Mouse (Mus musculus): ENCODE measurements around the gene Uba5.

Uba5 gene

GRCm38 (mm10) chr9:104062430-104063243, at the start of gene Uba5:
Uba5 (minus strand) TSS chr9:104063134.
- DNase-seq (ENCODE audit: low read depth, low spot score): no peak

DNA sequence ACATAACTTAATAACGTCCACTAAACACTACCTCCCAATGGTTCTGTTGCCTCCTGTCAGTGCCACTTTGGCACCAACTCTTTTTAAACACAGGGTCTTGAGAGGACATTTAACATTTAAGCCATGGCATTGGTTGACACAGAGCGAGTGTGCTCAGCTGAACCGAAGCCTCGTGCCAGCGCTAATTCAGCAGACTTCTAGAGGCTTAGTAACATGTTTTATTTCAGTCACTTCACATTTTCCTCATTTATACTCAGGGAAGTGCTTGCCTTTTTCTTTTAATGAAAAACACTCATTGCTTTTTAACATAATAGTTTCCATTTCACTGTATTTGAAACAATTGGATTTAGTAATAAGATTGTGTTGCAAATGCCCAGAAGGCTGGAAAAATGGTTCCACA, 46.2 kb upstream of the Uba5 start:
- no peak for DNase-seq (ENCODE audit: low read depth, low spot score)

- no peak for DNase-seq (ENCODE audit: low read depth, low spot score)
These were observed 45.7 kb upstream of the Uba5 start for GRCm38 (mm10) chr9:104108571-104109143.

DNA sequence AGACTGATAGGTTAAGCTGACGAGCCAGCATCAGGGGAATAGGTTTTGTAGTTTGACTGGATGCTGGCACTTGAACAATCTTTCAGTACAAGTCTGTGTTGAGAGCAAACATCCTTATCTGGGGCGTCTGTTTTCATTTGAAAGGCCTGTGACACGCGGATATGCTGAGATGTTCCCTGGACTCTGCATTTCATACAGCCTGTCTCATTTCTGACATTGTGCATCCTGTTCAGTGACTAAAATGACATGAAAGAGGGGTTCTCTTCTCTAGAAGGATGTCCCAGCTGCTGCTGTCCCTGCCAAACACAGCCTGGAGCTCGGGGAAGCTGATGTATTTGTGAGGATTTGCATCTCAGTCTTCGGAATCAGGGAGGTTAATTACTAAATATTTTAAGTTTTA, 44.5 kb upstream of the Uba5 start:
- no peak for DNase-seq (ENCODE audit: low read depth, low spot score)

DNA sequence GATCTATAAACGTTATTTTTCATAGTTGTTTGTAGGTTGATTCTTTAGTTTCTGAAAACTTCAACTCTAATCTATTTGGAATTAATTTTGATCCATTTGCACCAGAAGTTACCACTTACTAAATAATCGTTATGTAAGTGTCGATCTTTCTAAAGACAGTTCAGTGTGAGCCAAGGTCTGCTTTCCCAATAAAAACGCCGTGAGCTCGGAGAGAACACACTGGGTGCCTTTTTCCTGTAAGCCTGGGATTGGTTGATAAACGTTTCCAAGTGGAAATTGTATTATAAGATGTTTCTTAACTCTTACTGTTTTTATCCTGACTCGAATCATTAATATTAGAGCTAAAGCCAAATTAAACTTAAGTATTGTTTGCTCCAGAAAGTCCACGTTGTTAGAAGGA, 44.0 kb upstream of the Uba5 start:
- no peak for DNase-seq (ENCODE audit: low read depth, low spot score)

- no peak for DNase-seq (ENCODE audit: low read depth, low spot score)
These were observed 42.1 kb upstream of the Uba5 start for GRCm38 (mm10) chr9:104104986-104105385.

- DNase-seq (ENCODE audit: low read depth, low spot score): peak; percentile 33
These were observed 40.0 kb upstream of the Uba5 start for GRCm38 (mm10) chr9:104102901-104103300.

- no peak for DNase-seq (ENCODE audit: low read depth, low spot score)
These were observed 39.4 kb upstream of the Uba5 start for GRCm38 (mm10) chr9:104102301-104102700.

GRCm38 (mm10) chr9:104101458-104101857, 38.5 kb upstream of the Uba5 start:
- peak; percentile 42 for DNase-seq (ENCODE audit: low read depth, low spot score)

DNA sequence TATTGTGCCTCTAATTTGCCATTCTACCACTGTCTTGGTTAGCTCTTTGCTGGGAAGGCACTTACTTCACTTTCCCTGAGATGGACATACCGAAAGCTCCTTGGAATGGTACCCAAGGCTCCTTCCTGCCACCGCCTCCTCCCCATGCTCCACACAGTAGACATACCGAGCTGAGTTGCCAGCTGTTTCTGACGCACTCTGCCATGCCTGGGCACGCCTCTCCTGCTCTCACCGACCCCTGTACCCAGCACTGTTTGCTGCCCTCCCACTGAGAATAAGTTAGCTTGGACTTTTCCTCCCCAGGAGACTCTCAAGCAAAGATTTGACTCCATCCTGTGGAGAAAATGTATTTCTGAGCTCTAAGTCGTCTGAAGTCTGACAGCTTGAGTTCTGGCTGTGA, 37.9 kb upstream of the Uba5 start:
- DNase-seq (ENCODE audit: low read depth, low spot score): no peak

- DNase-seq (ENCODE audit: low read depth, low spot score): no peak
These were observed 36.1 kb upstream of the Uba5 start for GRCm38 (mm10) chr9:104099060-104099459.

- no peak for DNase-seq (ENCODE audit: low read depth, low spot score)
These were observed 35.3 kb upstream of the Uba5 start for GRCm38 (mm10) chr9:104098256-104098655.

- peak; percentile 21 for DNase-seq (ENCODE audit: low read depth, low spot score)
These were observed 30.0 kb upstream of the Uba5 start for GRCm38 (mm10) chr9:104092945-104093344.

- no peak for DNase-seq (ENCODE audit: low read depth, low spot score)
These were observed 25.6 kb upstream of the Uba5 start for GRCm38 (mm10) chr9:104088555-104088954.

GRCm38 (mm10) chr9:104085730-104086429, 22.9 kb upstream of the Uba5 start:
- DNase-seq (ENCODE audit: low read depth, low spot score): no peak

DNA sequence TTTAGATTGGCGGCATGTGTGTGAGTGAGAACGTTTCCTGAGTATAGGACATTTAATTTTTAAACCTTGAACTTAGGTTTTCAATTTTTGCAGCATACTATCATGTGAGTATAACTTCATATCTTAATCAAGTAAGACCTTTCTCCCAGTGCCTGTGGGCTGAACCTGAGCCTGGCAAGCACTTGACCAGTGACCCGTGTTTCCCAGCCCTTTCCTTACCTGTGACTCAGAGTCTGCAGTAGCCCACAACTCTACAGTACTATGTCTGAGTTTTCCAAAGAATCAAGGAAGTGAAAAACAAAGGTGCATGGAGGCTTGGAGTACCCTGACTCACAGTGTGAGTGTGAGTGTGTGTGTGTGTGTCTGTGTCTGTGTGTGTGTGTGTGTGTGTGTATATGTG, 17.1 kb upstream of the Uba5 start:
- no peak for DNase-seq (ENCODE audit: low read depth, low spot score)

DNA sequence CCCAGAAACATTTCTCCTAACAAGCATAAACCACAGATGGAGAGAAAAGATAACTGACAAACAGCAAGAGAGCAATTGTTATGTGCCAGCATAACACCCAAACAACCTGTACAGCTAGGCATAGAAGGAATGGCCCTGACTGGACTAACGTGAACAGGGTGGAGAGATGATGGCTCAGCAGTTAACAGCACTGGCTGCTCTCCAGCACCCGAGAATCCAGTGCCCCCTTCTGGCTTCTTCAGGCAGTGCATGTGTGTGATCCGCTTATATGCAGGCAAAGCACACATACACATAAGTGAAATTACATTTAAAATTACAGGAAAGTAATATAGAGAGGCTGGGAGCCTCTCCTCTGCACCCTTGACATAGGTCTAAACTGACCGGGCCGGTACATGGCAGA, 16.4 kb upstream of the Uba5 start:
- peak; percentile 42 for DNase-seq (ENCODE audit: low read depth, low spot score)

GRCm38 (mm10) chr9:104078780-104079179, 15.8 kb upstream of the Uba5 start:
- no peak for DNase-seq (ENCODE audit: low read depth, low spot score)

DNA sequence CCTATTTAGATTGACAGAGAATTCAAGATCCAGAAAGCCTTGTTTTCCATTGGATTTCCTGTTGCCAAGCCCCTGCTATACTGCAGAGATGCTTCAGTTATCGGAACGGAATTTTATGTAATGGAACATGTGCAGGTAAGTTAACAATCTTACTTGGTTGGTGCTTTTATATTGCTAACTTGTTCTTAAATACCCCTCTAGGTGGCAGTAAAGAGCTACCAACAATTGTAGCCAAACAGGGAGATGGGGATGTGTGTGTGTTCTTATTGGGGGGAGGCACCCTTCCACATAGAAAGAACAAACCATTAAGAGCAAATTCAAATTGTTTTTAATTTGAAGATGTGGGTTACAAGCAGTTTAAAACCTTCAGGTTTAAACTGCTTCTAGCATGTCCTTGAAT, 12.9 kb upstream of the Uba5 start:
- peak; percentile 39 for DNase-seq (ENCODE audit: low read depth, low spot score)

- no peak for DNase-seq (ENCODE audit: low read depth, low spot score)
These were observed 8.1 kb upstream of the Uba5 start for GRCm38 (mm10) chr9:104070863-104071604.

DNA sequence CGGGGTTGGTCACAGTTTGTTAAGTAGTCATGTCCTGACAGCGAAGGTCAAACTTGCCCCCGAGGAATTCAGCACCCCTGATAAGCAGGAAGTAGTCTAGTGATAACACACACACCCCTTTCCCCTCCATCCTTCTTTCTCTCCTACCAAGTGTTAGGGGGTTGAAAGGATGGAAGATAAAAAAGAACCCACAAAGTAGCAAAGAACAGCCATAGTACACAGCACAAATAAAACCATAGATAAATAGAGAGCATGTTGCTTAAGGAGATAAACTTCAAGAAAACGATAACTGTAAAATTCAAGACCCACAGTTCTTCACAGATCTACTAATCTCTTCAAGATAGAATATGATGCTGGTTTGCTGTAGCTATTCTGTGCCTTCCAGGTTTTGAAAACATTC, 7.3 kb upstream of the Uba5 start:
- no peak for DNase-seq (ENCODE audit: low read depth, low spot score)

DNA sequence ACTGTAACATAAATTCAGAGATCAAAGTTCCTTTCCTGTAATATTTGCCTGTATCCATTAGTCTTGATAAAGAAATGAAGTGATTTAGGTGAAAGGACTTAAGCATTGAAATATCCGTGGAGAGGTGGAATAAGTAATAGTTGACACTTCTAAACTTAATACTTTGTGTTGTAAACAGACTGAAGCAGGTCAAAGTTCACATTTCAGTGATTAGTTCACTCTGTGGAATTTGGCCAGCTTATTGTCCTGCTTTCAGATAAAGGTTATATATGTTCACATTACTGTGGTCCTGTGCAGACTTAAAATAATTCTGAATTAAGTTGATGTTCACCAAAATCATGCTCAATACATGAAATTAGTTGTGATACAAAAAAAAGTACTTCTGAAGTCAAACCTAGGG, 1.6 kb upstream of the Uba5 start:
- no peak for DNase-seq (ENCODE audit: low read depth, low spot score)
